20 mouse cellular contexts compared by ENCODE assay signal in genomic region chr11:21224983-21225382, GRCm38 (mm10). TPM values are rescaled to one million over a fixed set of nuclear protein-coding genes. Genes with fewer than 3 reads are reported as not detected.
DNase-seq lines count a peak whose midpoint lies in the region; ATAC-seq lines count a peak whose summit lies in the region.
"Had no signal": no experiment of that assay in that cellular context is flagged by ENCODE, and none has a peak within 500 bp of the region (broad histone marks: within the 10 kb centered on the region; RNA-seq: fewer than 3 reads in every experiment).

No protein-coding gene starts in this region.

- ATAC-seq in frontal cortex, adult (ENCODE audit: low TSS enrichment) = peak; percentile 31
- ATAC-seq in monocyte, adult 5-6 weeks (replicated peaks; ENCODE audit: insufficient number of reproducible peaks, low FRiP score, low TSS enrichment, poor library complexity, severe bottlenecking) = 0 out of 2 replicates have a peak, but pooled peaks have one; percentile 20
- ATAC-seq in megakaryocyte-erythroid progenitor cell, adult 5-6 weeks (replicated peaks; ENCODE audit: low FRiP score, low TSS enrichment, poor library complexity, severe bottlenecking) = no peak
- ATAC-seq: CD4-positive, CD25-positive, alpha-beta regulatory T cell, adult 4 months; forebrain, embryonic 16.5 days; hindbrain, postnatal 0 days; midbrain, embryonic 16.5 days had no signal

- H3K4me1 ChIP-seq in brown adipose tissue, adult 24 weeks (ENCODE audit: control insufficient read depth, insufficient read depth, insufficient read length, low read length) = peaks cover 13% of the 10 kb centered on the region
- H3K4me1 ChIP-seq: hindbrain, embryonic 10.5 days had no signal

- H3K4me3 ChIP-seq in brown adipose tissue, adult 24 weeks (ENCODE audit: insufficient read depth, low read depth, low read length) = no peak overlapping the region
- H3K4me3 ChIP-seq: hindbrain, embryonic 10.5 days had no signal

- peak overlapping the region; percentile 18; the same call in 1 of the 2 replicates for H3K27ac ChIP-seq in brown adipose tissue, adult 24 weeks (replicated peaks; ENCODE audit: low read depth, low read length)
- H3K27ac ChIP-seq: hindbrain, embryonic 10.5 days; hindbrain, postnatal 0 days had no signal

- DNase-seq in frontal cortex, postnatal 14 days (ENCODE audit: low spot score in 2 of 2) = no peak
- peak; percentile 72 for DNase-seq in 416B (ENCODE audit: low read depth)
- no peak for DNase-seq in right cerebral cortex, adult 18-20 months
- no peak for DNase-seq in cerebellum, adult 11-12 months
- DNase-seq: cerebellum, postnatal 10 days; kidney, adult 11 months; layer of hippocampus, postnatal 36 days; lung, adult 18-20 months; retina, postnatal 1 day; right cerebral cortex, postnatal 4 days; thymus, postnatal 14 days had no signal

RNA-seq across cellular contexts. Expression of gene Vps54, which starts 14.1 kb away (rescaled TPM):
- 24.0 and 27.4 TPM in 2 replicates for polyA plus RNA-seq in brown adipose tissue, adult 24 weeks (2012; ENCODE audit: insufficient read depth, insufficient read length, missing spikeins)
- 93.6 to 161 TPM (median 107 TPM) in 3 replicates for total RNA-seq in monocyte, adult 5-6 weeks (2017)
- 21.8 and 42.9 TPM in 2 replicates for total RNA-seq in megakaryocyte-erythroid progenitor cell, adult 5-6 weeks (2014; fragmentation: Nextera tagmentation)
- 52.1 and 58.8 TPM in 2 replicates for total RNA-seq in megakaryocyte-erythroid progenitor cell, adult 5-6 weeks (2017)
